Mouse (Mus musculus) midbrain, embryonic 11.5 days (tissue): ENCODE data around the gene Cdc25b. TPM values are rescaled to one million over a fixed set of nuclear protein-coding genes. Genes with fewer than 3 reads are reported as not detected.

Experiments used
- ATAC-seq: fragments of 200-750 bp; cut with Nextera tagmentation; 2 replicates; pipeline ENCODE4 v1.8.0; 2017; ENCODE audit warnings: moderate TSS enrichment, moderate library complexity; ENCODE audit not compliant: low FRiP score
- DNase-seq: peaks from one replicate; pipeline ENCODE4 v3.0.0; 2015; ENCODE audit warnings: low spot score; ENCODE audit errors: missing footprints
- H3K27ac ChIP-seq: fragments of 300-500 bp; sonication (generic); 2 replicates; pipeline ENCODE4 v1.5.1; 2014; ENCODE audit warnings: low read depth, low read length
- H3K27me3 ChIP-seq: fragments of 300-500 bp; sonication (generic); 2 replicates; pipeline ENCODE4 v1.6.1; 2014; ENCODE audit warnings: mild to moderate bottlenecking, low read length, moderate library complexity, mixed read lengths; ENCODE audit not compliant: control insufficient read depth, insufficient read depth
- H3K36me3 ChIP-seq: fragments of 300-500 bp; sonication (generic); 2 replicates; pipeline ENCODE4 v1.6.1; 2014; ENCODE audit warnings: mild to moderate bottlenecking, low read length, moderate library complexity, mixed read lengths; ENCODE audit not compliant: control insufficient read depth, insufficient read depth
- H3K4me1 ChIP-seq: fragments of 300-500 bp; sonication (generic); 2 replicates; pipeline ENCODE4 v1.6.1; 2014; ENCODE audit warnings: low read length; ENCODE audit not compliant: control insufficient read depth, insufficient read depth
- H3K4me2 ChIP-seq: fragments of 300-500 bp; sonication (generic); 2 replicates; pipeline ENCODE4 v1.6.1; 2014; ENCODE audit warnings: mild to moderate bottlenecking, moderate library complexity
- H3K4me3 ChIP-seq: fragments of 300-500 bp; sonication (generic); 2 replicates; pipeline ENCODE4 v1.5.1; 2014; ENCODE audit warnings: low read depth, low read length
- H3K9ac ChIP-seq: fragments of 300-500 bp; sonication (generic); 2 replicates; pipeline ENCODE4 v1.6.1; 2014; ENCODE audit warnings: low read length
- H3K9me3 ChIP-seq: fragments of 300-500 bp; sonication (generic); 2 replicates; pipeline ENCODE4 v1.6.1; 2016; ENCODE audit warnings: low read length; ENCODE audit not compliant: control insufficient read depth
- WGBS: fragments of 180-500 bp; shearing (Covaris S2); extraction: QIAGEN DNeasy Blood & Tissue Kit; methylation state at CpG from one replicate; pipeline ENCODE4 v1.1.7; 2014; 5-methylcytosine and 5-hydroxymethylcytosine counted together
- polyA plus RNA-seq: library from polyadenylated mRNA; unstranded; fragments of >200 nt; fragmentation: Nextera tagmentation; extraction: Ambion mirVana; gene quantifications from 2 replicates; pipeline ENCODE4 v1.2.1, GENCODE M21; 2014

Cdc25b gene
- polyA plus RNA-seq, 1 experiment from 2014 or later: 130 TPM

DNA sequence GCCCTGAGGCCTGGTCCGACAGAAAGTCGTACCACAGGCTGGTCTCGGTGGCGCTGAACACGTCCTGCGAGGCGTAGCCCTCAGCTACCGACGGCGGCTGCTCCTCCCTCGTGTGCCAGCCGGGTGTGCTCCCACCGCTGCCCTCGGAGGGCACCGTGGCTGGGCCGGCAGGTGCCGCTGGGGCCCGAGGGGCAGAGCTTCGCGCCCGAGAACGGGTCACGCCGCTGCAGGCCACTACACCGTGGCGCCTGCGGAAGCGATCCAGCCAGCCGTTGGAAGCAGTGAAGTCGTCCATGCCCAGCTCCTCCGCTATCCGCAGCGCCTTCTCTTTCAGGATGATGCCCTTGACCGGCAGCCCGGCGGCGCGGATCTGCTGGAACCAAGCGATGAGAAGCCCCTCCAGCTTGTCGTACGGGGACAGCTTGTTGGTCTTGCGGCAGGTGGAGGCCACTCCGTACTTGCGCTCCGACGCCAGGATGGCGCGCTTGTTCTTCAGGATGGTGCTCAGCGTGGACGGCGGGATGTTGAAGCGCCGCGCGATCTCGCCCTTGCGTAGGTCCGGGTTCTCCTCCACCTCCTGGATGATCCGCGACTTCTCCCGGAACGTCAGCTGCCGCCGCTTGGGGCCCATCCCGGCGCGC lies 7.4 kb upstream of the Cdc25b start:
- H3K9ac ChIP-seq: peak overlapping the region; percentile 97
- no peaks in the 10 kb centered on the region for H3K36me3 ChIP-seq
- H3K27me3 ChIP-seq: no peaks in the 10 kb centered on the region
- peak; percentile 63 for ATAC-seq
- peak; percentile 95 for DNase-seq
- under 1% methylated on average over 67 of the region's 67 CpGs for WGBS
- H3K27ac ChIP-seq: peak overlapping the region; percentile 85
- peak overlapping the region; percentile 84 for H3K4me3 ChIP-seq
- H3K4me2 ChIP-seq: peak overlapping the region; percentile 99
- H3K9me3 ChIP-seq: no peaks in the 10 kb centered on the region
- H3K4me1 ChIP-seq: peaks cover 38% of the 10 kb centered on the region

DNA sequence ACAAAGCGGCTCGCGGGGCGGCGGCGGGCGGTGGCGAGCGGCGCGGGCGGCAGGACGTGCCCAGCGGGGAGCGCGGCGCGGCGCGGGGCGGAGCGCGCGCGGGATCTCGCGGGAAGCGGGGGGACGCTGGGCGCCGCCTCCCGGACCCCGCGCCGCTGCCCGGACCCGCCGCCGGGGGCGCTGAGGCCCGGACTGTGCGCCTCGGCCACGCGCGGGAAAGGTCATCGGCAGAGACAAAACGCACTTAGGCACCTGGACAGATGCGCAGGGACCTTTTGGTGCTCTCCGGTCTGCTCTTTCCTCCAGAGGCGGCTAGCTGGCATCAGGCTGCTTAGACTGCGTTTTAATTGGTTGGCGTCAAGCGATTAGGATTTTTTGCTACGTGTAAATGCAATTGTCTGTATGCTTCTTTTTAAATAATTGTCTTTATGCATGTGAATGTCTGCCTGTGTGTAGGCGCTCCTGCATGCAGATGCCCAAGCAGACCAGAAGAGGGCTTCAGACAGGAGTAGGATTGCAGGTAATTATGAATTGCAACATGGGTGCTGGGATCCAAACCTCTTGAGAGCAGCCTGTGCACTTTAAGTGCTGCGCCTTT lies 6.7 kb upstream of the Cdc25b start, which contains the start of gene Cenpb:
TSS of gene Cenpb (minus strand) at position 78 of the 598 bp plus-strand sequence.
- Histone ChIP-seq H3K27me3 (no peaks in the 10 kb centered on the region), H3K9me3 (no peaks in the 10 kb centered on the region), H3K4me1 (peaks cover 33% of the 10 kb centered on the region), H3K27ac (peak within 1 kb of the TSS; percentile 85), H3K36me3 (no peaks in the 10 kb centered on the region), H3K9ac (peak within 1 kb of the TSS; percentile 97), H3K4me2 (peak within 1 kb of the TSS; percentile 99), H3K4me3 (peak within 1 kb of the TSS; percentile 84)
- WGBS: 3% methylated on average over 37 of the region's 57 CpGs
- peak; percentile 85 for ATAC-seq
- peak; percentile 99 for DNase-seq

DNA sequence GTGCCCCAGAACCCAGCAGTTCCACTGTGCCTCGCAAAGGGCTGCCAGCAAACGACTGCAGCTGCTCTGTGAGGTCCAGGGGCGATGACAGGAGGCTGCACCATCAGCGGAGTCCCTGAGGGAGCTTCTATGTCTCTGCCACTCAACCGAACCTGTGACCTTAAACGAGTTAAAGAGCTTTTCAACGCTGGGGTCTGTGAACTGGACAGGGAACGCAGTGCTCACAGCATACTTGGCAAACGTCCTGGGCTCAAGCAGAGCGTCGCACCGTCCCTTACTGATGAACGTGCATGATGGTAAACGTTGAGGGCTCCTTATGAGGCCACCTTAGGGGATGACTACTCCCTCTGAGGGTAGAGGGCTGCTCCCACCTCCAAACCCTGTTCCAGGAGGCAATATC lies 406 bp upstream of the Cdc25b start:
- no peaks in the 10 kb centered on the region for H3K9me3 ChIP-seq
- WGBS: 2% methylated on average over 14 of the region's 14 CpGs
- H3K4me1 ChIP-seq: peaks cover 40% of the 10 kb centered on the region
- peak overlapping the region; percentile 77 for H3K4me3 ChIP-seq
- H3K9ac ChIP-seq: peak overlapping the region; percentile 90
- peak overlapping the region; percentile 85 for H3K4me2 ChIP-seq
- DNase-seq: no peak
- H3K36me3 ChIP-seq: no peaks in the 10 kb centered on the region
- no peaks in the 10 kb centered on the region; the same call in 1 of the 2 replicates for H3K27me3 ChIP-seq
- no peak for ATAC-seq
- H3K27ac ChIP-seq: no peak overlapping the region

DNA sequence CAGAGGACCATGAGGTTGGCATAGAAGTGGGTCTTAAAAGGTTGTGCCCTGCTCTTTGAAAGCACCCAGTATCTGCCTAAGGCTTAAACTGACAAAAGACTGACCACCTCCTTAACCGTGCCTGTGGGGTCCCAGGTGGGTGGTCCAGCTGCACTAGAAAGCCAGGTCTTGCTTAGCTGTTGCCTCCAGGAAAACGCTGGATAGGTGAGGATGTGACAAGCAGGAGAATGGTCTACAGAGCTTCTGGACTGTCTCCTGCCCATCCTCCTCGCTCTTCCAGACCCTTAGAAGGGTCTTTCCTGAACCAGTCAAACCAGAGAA lies 813 bp downstream of the Cdc25b start:
- Histone ChIP-seq H3K9me3 (no peaks in the 10 kb centered on the region), H3K9ac (peak overlapping the region; percentile 90), H3K4me3 (peak overlapping the region; percentile 77), H3K27me3 (no peaks in the 10 kb centered on the region; the same call in 1 of the 2 replicates), H3K4me1 (peaks cover 43% of the 10 kb centered on the region), H3K4me2 (peak overlapping the region; percentile 85), H3K27ac (0 out of 2 replicates have a peak overlapping the region, but pooled peaks have one; percentile 68), H3K36me3 (0 out of 2 replicates have a peak, but pooled peaks cover 2% of the 10 kb centered on the region)
- WGBS: 19% methylated on average over 3 of the region's 3 CpGs
- ATAC-seq (no peak), DNase-seq (no peak)

DNA sequence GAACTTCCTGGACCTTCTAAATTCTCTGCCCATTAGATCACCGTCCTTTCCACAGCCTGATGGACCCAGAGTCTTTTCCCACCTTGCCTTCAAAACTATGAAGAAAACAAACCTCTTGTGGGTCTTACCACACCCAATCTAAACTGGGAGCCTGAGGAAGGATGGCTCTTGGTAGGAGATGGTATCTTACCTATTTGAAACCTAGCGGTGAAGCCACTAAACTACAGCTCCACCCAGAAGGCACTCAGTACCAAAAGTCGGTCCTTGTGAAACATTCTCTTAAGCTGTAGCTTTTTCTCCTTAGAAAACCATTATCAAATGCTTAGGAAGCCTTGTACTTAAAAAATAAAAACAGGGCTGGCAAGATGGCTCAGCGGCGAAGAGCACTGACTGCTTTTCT lies 1.6 kb downstream of the Cdc25b start:
- Histone ChIP-seq H3K9ac (no peak overlapping the region; the same call in 1 of the 2 replicates), H3K27ac (no peak overlapping the region), H3K4me1 (peaks cover 43% of the 10 kb centered on the region), H3K27me3 (no peaks in the 10 kb centered on the region; the same call in 1 of the 2 replicates), H3K4me2 (peak overlapping the region; percentile 85), H3K36me3 (peaks cover 5% of the 10 kb centered on the region; the same call in 1 of the 2 replicates), H3K9me3 (no peaks in the 10 kb centered on the region), H3K4me3 (peak overlapping the region; percentile 77)
- WGBS: 94% methylated on average over 5 of the region's 5 CpGs
- ATAC-seq (no peak), DNase-seq (no peak)

DNA sequence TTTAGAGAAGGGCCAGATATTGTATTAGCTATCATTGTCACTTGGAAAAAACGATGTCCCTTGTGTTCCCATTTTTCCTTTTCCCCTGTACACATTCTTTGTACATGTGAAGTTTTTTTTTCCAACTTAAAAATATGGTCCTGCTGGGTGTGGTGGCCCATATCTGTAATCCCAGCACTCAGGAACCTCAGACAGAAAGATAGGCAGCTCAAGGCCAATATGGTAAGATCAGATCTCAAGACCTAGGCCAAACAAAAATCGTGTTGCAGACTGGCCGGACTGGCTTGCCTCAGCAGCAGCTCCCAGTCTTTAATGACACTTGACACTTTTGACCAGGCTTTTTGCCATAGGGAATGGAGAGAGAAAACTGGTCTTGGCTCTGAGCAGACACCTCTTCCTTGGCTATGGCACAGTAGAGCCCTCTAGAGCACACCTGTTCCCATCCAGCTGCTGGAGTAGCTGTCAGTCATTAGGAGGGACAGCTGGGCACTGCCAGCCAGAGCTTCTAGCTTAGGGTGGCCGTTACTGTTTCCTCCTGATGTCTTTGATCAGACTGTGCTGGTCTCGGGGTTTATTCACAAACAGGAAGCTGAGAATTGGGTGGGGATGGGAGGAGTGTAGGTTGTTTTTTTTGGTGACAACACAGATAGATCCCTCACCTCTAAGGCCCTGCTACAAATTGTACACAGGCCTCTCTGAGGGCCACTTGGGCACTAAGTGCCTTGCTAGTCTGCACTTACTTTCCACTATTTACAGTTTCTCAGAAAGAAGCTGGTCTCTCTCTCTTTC lies 3.0 kb downstream of the Cdc25b start:
- Histone ChIP-seq H3K4me3 (peak overlapping the region; percentile 12; the same call in 1 of the 2 replicates), H3K9ac (peak overlapping the region; percentile 10; the same call in 1 of the 2 replicates), H3K27me3 (no peaks in the 10 kb centered on the region; the same call in 1 of the 2 replicates), H3K36me3 (peaks cover 14% of the 10 kb centered on the region), H3K4me2 (peak overlapping the region; percentile 85), H3K27ac (peak overlapping the region; percentile 93), H3K9me3 (no peaks in the 10 kb centered on the region), H3K4me1 (peaks cover 43% of the 10 kb centered on the region)
- DNase-seq (no peak), ATAC-seq (no peak)
- WGBS: 34% methylated on average over 5 of the region's 5 CpGs

DNA sequence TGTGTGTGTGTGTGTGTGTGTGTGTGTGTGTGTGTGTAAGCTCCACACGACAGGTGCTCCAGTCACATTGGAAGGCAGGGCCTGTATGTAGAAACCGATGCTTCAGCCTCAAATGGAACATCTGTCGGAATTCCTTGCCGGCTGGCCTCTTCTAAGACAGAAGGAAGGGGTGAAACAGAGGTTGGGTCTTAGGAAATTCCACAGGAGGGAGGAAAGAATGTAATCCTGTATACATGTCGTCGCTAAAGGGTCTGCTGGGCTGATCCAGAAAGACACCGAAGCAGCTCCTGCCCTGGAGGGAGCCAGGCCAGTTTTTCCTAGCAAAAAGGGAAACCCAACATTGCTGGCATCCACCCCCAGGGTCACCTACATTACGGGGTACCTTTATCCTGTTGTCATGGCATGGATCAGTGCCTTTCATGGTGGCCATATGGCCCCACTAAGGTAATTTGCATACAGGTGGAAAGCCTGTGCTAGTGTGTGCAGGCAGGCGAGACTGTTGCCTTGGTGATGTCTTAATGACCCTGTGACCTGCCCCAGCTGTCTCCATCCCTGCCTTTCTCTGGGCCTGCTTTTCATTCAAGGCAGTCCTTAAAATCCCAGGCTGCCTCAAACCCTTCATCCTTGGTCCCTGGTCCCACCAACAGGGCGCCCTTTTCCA lies 3.7 kb downstream of the Cdc25b start:
- ATAC-seq: peak; percentile 84
- peaks cover 43% of the 10 kb centered on the region for H3K4me1 ChIP-seq
- peak overlapping the region; percentile 85 for H3K4me2 ChIP-seq

DNA sequence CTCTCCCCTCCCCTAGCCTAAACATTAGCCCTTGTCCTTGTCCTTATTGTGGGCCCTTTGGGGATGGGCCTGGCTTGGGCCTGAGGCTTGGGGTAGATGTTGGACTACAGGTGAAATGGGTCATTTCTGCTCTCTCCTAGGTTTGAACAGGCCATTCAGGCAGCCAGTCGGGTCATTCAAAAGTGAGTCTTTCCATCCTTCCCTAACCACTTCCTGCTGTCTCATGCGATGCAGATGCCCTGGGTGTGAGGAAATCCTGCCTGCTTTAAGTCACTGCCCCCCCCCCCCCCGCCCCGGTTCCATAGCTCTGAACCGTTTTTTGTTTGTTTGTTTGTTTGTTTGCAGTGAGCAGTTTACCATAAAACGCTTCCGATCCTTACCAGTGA lies 4.2 kb downstream of the Cdc25b start:
- Histone ChIP-seq H3K9ac (peak overlapping the region; percentile 41), H3K9me3 (no peaks in the 10 kb centered on the region), H3K27me3 (no peaks in the 10 kb centered on the region; the same call in 1 of the 2 replicates), H3K36me3 (peaks cover 16% of the 10 kb centered on the region), H3K4me3 (no peak overlapping the region), H3K4me1 (peaks cover 43% of the 10 kb centered on the region), H3K27ac (peak overlapping the region; percentile 93), H3K4me2 (peak overlapping the region; percentile 85; the same call in 1 of the 2 replicates)
- WGBS: 58% methylated on average over 7 of the region's 7 CpGs
- DNase-seq: no peak
- ATAC-seq: no peak

More for the DNA sequence above, 3.7 kb downstream of the Cdc25b start:
- DNase-seq: peak; percentile 96
- H3K27me3 ChIP-seq: no peaks in the 10 kb centered on the region; the same call in 1 of the 2 replicates
- H3K36me3 ChIP-seq: peaks cover 16% of the 10 kb centered on the region
- no peaks in the 10 kb centered on the region for H3K9me3 ChIP-seq
- H3K27ac ChIP-seq: peak overlapping the region; percentile 93
- 8% methylated on average over 10 of the region's 10 CpGs for WGBS
- H3K9ac ChIP-seq: peak overlapping the region; percentile 32
- H3K4me3 ChIP-seq: no peak overlapping the region
